Mouse (Mus musculus) 3T3-L1 (cell line): ENCODE measurements at regions not wholly inside any gene's neighbourhood (a gene's known extent, or its start where the extent isn't known, plus 50 kb on each side); places are given as distances from the start of the nearest gene placed in this dataset.

Experiments used
- DNase-seq: peaks from one replicate; pipeline ENCODE4 v3.0.0-alpha.2; 2015; ENCODE audit warnings: low read depth, low spot score

- no peak for DNase-seq
These were observed 480.8 kb downstream of the Grin2a start for GRCm38 (mm10) chr16:9514538-9514937.
